Mouse (Mus musculus): ENCODE data around the gene G3bp1. TPM values are rescaled to one million over a fixed set of nuclear protein-coding genes. Genes with fewer than 3 reads are reported as not detected.

G3bp1 gene
- total and polyA plus RNA-seq, 3 experiments: 145 to 233 (median 183) TPM

DNA sequence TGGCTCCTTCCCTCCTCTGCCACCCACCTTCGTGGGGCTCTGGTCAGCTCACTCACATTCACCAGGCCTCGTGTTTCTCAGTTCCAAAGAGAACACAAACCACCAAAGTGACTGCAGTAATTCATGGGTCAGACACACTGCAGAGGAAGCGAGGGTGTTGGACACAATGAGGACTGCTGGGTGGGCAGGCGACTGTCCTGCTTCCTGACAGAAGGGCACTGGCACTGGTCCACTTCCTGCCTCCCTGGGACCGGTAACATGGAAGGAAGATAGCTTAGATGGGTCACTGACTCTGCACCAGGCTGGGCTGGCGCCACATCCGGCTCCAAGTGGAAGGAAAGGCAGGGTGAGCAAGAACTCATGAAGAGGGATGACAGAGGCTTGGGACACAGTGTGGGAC is 20.0 kb upstream of the G3bp1 start:
- H3K4me2 ChIP-seq (ENCODE audit: insufficient read depth, low read depth, poor library complexity, severe bottlenecking): no peak overlapping the region
- H3K27ac ChIP-seq (ENCODE audit: insufficient read depth, low read depth): no peak overlapping the region
- H3K36me3 ChIP-seq (replicated peaks in 1 of 2; ENCODE audit: control insufficient read depth in 1 of 2, insufficient read depth in 1 of 2, low read length in 1 of 2): peaks cover 48 to 89% of the 10 kb centered on the region in 2 experiments
- in situ Hi-C loops (cut with MboI; ENCODE audit: low pct_ligation_motif_present, low pct_unique_long_range_greater_than_20kb, low sequenced_read_pairs): loop anchor here (5.0 kb wide), 1 partner anchor 42 kb away; no protein-coding TSS in a partner anchor
- dilution Hi-C loops (cut with MboI; ENCODE audit: extremely low pct_ligation_motif_present, extremely low pct_unique_long_range_greater_than_20kb, low sequenced_read_pairs): no loop called here
- H3K9ac ChIP-seq (ENCODE audit: insufficient read depth, low read depth): no peak overlapping the region
- peaks cover 0 to 18% of the 10 kb centered on the region in 2 experiments; a peak in 2 of 4 replicates for H3K4me1 ChIP-seq (ENCODE audit: control insufficient read depth in 1 of 2, insufficient read depth in 2 of 2)
- no peak for TF ChIP-seq ZNF384 (IDR thresholded peaks at IDR 0.05; ENCODE audit: low read depth, low read length)
- TF ChIP-seq IRF4 (IDR thresholded peaks at IDR 0.05; ENCODE audit: low read depth, low read length): no peak
- TF ChIP-seq KAT2A (IDR thresholded peaks at IDR 0.05; ENCODE audit: insufficient replicate concordance, low read length): no peak
- no peak for TF ChIP-seq MAX (IDR thresholded peaks at IDR 0.05; ENCODE audit: low read length)
- TF ChIP-seq USF1 (IDR thresholded peaks at IDR 0.05; ENCODE audit: low read depth, low read length): no peak
- TF ChIP-seq BHLHE40 (IDR thresholded peaks at IDR 0.05; ENCODE audit: low read depth, low read length): no peak
- no peak for TF ChIP-seq NRF1 (IDR thresholded peaks at IDR 0.05; ENCODE audit: low read depth, low read length)
- no peak for TF ChIP-seq RAD21 (IDR thresholded peaks at IDR 0.05; ENCODE audit: low read depth, low read length)
- TF ChIP-seq POLR2A (IDR thresholded peaks at IDR 0.05; ENCODE audit: low read depth, low read length): no peak
- no peak for TF ChIP-seq ETS1 (conservative IDR thresholded peaks at IDR 0.05; ENCODE audit: low read depth, low read length)
- no peak for TF ChIP-seq ZC3H11A (IDR thresholded peaks at IDR 0.05; ENCODE audit: low read depth, low read length)
- H3K27me3 ChIP-seq (replicated peaks): no peaks in the 10 kb centered on the region
- H3K79me2 ChIP-seq (replicated peaks; ENCODE audit: control insufficient read depth, extremely low read depth, insufficient read depth, poor library complexity, severe bottlenecking): no peaks in the 10 kb centered on the region
- no peaks in the 10 kb centered on the region for H3K9me3 ChIP-seq (replicated peaks; ENCODE audit: low read length)
- H3K4me3 ChIP-seq (replicated peaks in 1 of 3; ENCODE audit: low read depth in 2 of 3, low read length in 2 of 3, poor library complexity in 1 of 3): no peak overlapping the region
- no peak for DNase-seq (ENCODE audit: extremely low read depth)

DNA sequence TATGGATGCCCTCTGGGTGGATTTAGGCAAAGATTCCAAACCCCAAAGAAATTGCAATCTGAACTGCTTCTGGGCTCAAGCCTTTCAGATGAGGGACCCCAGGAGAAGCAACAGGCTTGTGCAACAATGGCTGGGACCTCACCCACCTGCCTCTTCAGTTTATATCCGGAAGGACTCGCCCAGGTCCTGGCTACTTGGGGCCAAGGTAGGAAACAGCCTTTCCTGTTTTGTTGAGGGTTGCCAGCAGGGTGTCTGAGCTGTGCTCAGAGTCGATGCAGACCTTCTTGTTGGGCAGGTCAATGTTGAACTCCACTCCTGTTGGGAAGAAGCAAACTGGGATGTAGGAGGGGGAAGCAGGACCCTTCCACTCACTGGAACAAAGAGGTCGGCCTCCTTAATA is 19.2 kb upstream of the G3bp1 start:
- no peak overlapping the region for H3K4me3 ChIP-seq (replicated peaks in 1 of 3; ENCODE audit: low read depth in 2 of 3, low read length in 2 of 3, poor library complexity in 1 of 3)
- H3K79me2 ChIP-seq (replicated peaks; ENCODE audit: control insufficient read depth, extremely low read depth, insufficient read depth, poor library complexity, severe bottlenecking): no peaks in the 10 kb centered on the region
- in situ Hi-C loops (cut with MboI; ENCODE audit: low pct_ligation_motif_present, low pct_unique_long_range_greater_than_20kb, low sequenced_read_pairs) (no loop called here), dilution Hi-C loops (cut with MboI; ENCODE audit: extremely low pct_ligation_motif_present, extremely low pct_unique_long_range_greater_than_20kb, low sequenced_read_pairs) (no loop called here)
- peaks cover 0 to 18% of the 10 kb centered on the region in 2 experiments; a peak in 2 of 4 replicates for H3K4me1 ChIP-seq (ENCODE audit: control insufficient read depth in 1 of 2, insufficient read depth in 2 of 2)
- peaks cover 52 to 89% of the 10 kb centered on the region in 2 experiments for H3K36me3 ChIP-seq (replicated peaks in 1 of 2; ENCODE audit: control insufficient read depth in 1 of 2, insufficient read depth in 1 of 2, low read length in 1 of 2)
- no peak overlapping the region for H3K27ac ChIP-seq (ENCODE audit: insufficient read depth, low read depth)
- H3K27me3 ChIP-seq (replicated peaks): no peaks in the 10 kb centered on the region
- H3K9me3 ChIP-seq (replicated peaks; ENCODE audit: low read length): no peaks in the 10 kb centered on the region
- H3K9ac ChIP-seq (ENCODE audit: insufficient read depth, low read depth): no peak overlapping the region
- no peak overlapping the region for H3K4me2 ChIP-seq (ENCODE audit: insufficient read depth, low read depth, poor library complexity, severe bottlenecking)
- DNase-seq (ENCODE audit: extremely low read depth): no peak
- no peak for TF ChIP-seq PAX5 (IDR thresholded peaks at IDR 0.05; ENCODE audit: low read length)
- no peak for TF ChIP-seq E2F4 (IDR thresholded peaks at IDR 0.05; ENCODE audit: insufficient replicate concordance, low read depth, low read length)
- TF ChIP-seq SIN3A (IDR thresholded peaks at IDR 0.05; ENCODE audit: low read length): no peak
- TF ChIP-seq ZMIZ1 (IDR thresholded peaks at IDR 0.05; ENCODE audit: low read depth, low read length): no peak
- TF ChIP-seq KAT2A (IDR thresholded peaks at IDR 0.05; ENCODE audit: insufficient replicate concordance, low read length): no peak
- TF ChIP-seq MAX (IDR thresholded peaks at IDR 0.05; ENCODE audit: low read length): no peak
- no peak for TF ChIP-seq USF2 (conservative IDR thresholded peaks at IDR 0.05; ENCODE audit: low read depth, low read length)
- TF ChIP-seq POLR2AphosphoS2 (IDR thresholded peaks at IDR 0.05; ENCODE audit: low read depth, low read length): no peak
